Mouse (Mus musculus): Measurements from ENCODE around the gene Nup93. TPM values are rescaled to one million over a fixed set of nuclear protein-coding genes. Genes with fewer than 3 reads are reported as not detected.

Nup93 gene
- polyA plus RNA-seq, 1 experiment from 2014 or later: 28.1 TPM

GRCm38 (mm10) chr8:94172075-94172808, 42.1 kb upstream of the Nup93 start, which contains the start of gene Mt2:
Gene Mt2, plus strand, starts transcription at chr8:94172664.
- Histone ChIP-seq H3K4me2 (replicated peaks; ENCODE audit: low read depth) (peak within 1 kb of the TSS; percentile 83), H3K27me3 (ENCODE audit: control insufficient read depth, insufficient read depth, low read length) (0 out of 2 replicates have a peak, but pooled peaks cover 2% of the 10 kb centered on the region), H3K9ac (ENCODE audit: low read length) (peak within 1 kb of the TSS; percentile 51), H3K9me3 (ENCODE audit: control insufficient read depth, low read length) (no peaks in the 10 kb centered on the region), H3K27ac (replicated peaks) (peak within 1 kb of the TSS; percentile 87), H3K4me1 (replicated peaks; ENCODE audit: control insufficient read depth, insufficient read depth) (peaks cover 5% of the 10 kb centered on the region), H3K4me3 (ENCODE audit: low read depth, low read length) (peak within 1 kb of the TSS; percentile 49), H3K36me3 (ENCODE audit: control insufficient read depth, insufficient read depth, low read length) (no peaks in the 10 kb centered on the region)
- TF ChIP-seq CTCF (IDR thresholded peaks at IDR 0.05; ENCODE audit: low read depth) (no peak), EP300 (optimal IDR thresholded peaks at IDR 0.05) (no peak)
- 2% methylated on average over 54 of the region's 56 CpGs for WGBS
- ATAC-seq (ENCODE audit: low FRiP score, low TSS enrichment) (peak; percentile 92), DNase-seq (ENCODE audit: low spot score) (peak; percentile 96)

- DNase-seq (ENCODE audit: low spot score) (peak; percentile 59), ATAC-seq (ENCODE audit: low FRiP score, low TSS enrichment) (no peak; the same call in 1 of the 2 replicates)
- Histone ChIP-seq H3K36me3 (ENCODE audit: control insufficient read depth, insufficient read depth, low read length) (no peaks in the 10 kb centered on the region), H3K27ac (replicated peaks) (peak overlapping the region; percentile 87), H3K9ac (ENCODE audit: low read length) (peak overlapping the region; percentile 51), H3K9me3 (ENCODE audit: control insufficient read depth, low read length) (no peaks in the 10 kb centered on the region), H3K4me2 (replicated peaks; ENCODE audit: low read depth) (peak overlapping the region; percentile 83), H3K4me3 (ENCODE audit: low read depth, low read length) (peak overlapping the region; percentile 49), H3K4me1 (replicated peaks; ENCODE audit: control insufficient read depth, insufficient read depth) (peaks cover 5% of the 10 kb centered on the region), H3K27me3 (ENCODE audit: control insufficient read depth, insufficient read depth, low read length) (0 out of 2 replicates have a peak, but pooled peaks cover 2% of the 10 kb centered on the region)
- TF ChIP-seq CTCF (IDR thresholded peaks at IDR 0.05; ENCODE audit: low read depth) (no peak), EP300 (optimal IDR thresholded peaks at IDR 0.05) (no peak)
- 3% methylated on average over 39 of the region's 39 CpGs for WGBS
These were observed 41.3 kb upstream of the Nup93 start for GRCm38 (mm10) chr8:94172809-94173732.

- no peaks in the 10 kb centered on the region for H3K9me3 ChIP-seq (ENCODE audit: control insufficient read depth, low read length)
- peak overlapping the region; percentile 83 for H3K4me2 ChIP-seq (replicated peaks; ENCODE audit: low read depth)
- H3K9ac ChIP-seq (ENCODE audit: low read length): no peak overlapping the region
- TF ChIP-seq EP300 (optimal IDR thresholded peaks at IDR 0.05) (no peak), CTCF (IDR thresholded peaks at IDR 0.05; ENCODE audit: low read depth) (peak; percentile 43)
- H3K4me3 ChIP-seq (ENCODE audit: low read depth, low read length): peak overlapping the region; percentile 49
- 0 out of 2 replicates have a peak, but pooled peaks cover 2% of the 10 kb centered on the region for H3K27me3 ChIP-seq (ENCODE audit: control insufficient read depth, insufficient read depth, low read length)
- ATAC-seq (ENCODE audit: low FRiP score, low TSS enrichment) (no peak), DNase-seq (ENCODE audit: low spot score) (no peak)
- WGBS: 38% methylated on average over 11 of the region's 11 CpGs
- peaks cover 5% of the 10 kb centered on the region for H3K4me1 ChIP-seq (replicated peaks; ENCODE audit: control insufficient read depth, insufficient read depth)
- H3K27ac ChIP-seq (replicated peaks): no peak overlapping the region; the same call in 1 of the 2 replicates
- H3K36me3 ChIP-seq (ENCODE audit: control insufficient read depth, insufficient read depth, low read length): no peaks in the 10 kb centered on the region
These were observed 40.4 kb upstream of the Nup93 start for GRCm38 (mm10) chr8:94173848-94174403.

DNA sequence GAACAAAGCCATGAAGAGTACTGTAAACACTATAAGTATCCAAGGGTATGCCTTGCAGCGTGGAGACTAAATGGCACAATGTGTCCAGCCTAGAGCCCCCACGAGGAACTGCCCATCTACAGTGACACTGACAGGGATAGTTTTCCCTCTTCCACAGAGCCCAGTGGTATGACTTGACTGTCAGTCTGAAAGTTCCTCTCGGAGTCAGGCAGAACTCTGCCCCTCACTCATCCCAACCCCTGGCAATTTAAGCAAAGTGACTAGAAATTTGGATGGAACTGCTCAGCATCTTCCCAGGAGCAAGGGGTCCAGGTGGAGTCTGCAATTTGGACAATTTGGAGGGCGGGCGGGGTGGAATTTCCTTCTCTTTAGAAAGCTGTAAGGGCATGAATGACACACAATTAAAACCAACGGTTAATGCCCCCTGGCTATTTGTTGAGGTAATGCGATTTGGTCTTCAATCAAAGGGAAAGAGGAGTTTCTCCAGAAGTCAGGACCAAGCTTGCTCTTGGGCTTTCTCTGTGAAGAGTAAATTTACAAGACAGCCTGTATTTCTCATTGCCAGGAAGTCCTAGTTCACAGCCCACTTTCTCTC, 39.6 kb upstream of the Nup93 start:
- TF ChIP-seq EP300 (optimal IDR thresholded peaks at IDR 0.05): no peak
- peak; percentile 55 for TF ChIP-seq CTCF (IDR thresholded peaks at IDR 0.05; ENCODE audit: low read depth)
- Histone ChIP-seq H3K27ac (replicated peaks) (peak overlapping the region; percentile 24; the same call in 1 of the 2 replicates), H3K4me1 (replicated peaks; ENCODE audit: control insufficient read depth, insufficient read depth) (peaks cover 5% of the 10 kb centered on the region), H3K4me3 (ENCODE audit: low read depth, low read length) (no peak overlapping the region), H3K9me3 (ENCODE audit: control insufficient read depth, low read length) (no peaks in the 10 kb centered on the region), H3K27me3 (ENCODE audit: control insufficient read depth, insufficient read depth, low read length) (0 out of 2 replicates have a peak, but pooled peaks cover 2% of the 10 kb centered on the region), H3K36me3 (ENCODE audit: control insufficient read depth, insufficient read depth, low read length) (no peaks in the 10 kb centered on the region), H3K9ac (ENCODE audit: low read length) (no peak overlapping the region), H3K4me2 (replicated peaks; ENCODE audit: low read depth) (no peak overlapping the region)
- 39% methylated on average over 7 of the region's 7 CpGs for WGBS
- DNase-seq (ENCODE audit: low spot score) (peak; percentile 41), ATAC-seq (ENCODE audit: low FRiP score, low TSS enrichment) (no peak)

DNA sequence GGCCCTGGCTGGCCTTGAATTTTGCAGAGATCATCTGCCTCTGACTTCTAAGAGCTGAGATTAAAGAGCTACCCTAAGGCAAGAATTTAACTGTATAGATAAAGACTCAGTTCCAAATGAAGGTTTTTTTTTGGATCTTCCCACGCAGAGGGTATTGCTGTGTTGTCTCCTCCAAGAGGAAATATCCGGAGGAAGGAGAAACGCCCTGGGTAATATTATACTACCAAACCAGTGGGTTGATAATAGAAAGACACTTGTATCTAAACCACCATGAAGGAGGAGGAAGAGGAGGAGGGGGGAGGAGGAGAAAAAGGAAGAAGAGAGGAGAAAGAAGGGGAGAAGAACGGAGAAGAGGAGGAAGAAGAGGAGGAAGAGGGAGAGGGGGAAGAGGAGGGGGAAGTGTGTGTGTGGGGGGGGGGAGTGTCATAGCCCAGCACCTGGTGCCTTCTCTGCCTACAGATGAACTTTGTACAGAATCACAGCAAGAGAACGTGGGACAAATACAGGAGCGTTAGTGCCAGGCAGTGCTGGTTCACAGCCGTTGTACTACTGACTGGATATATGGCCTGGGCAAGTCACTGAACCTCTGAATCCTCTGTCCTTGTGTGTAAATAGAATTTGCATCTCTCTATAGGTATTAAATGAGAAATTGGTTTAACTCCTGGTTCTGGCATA, 36.5 kb upstream of the Nup93 start:
- H3K27ac ChIP-seq (replicated peaks): peak overlapping the region; percentile 85
- H3K4me2 ChIP-seq (replicated peaks; ENCODE audit: low read depth): peak overlapping the region; percentile 60; the same call in 1 of the 2 replicates
- H3K4me1 ChIP-seq (replicated peaks; ENCODE audit: control insufficient read depth, insufficient read depth): 0 out of 2 replicates have a peak, but pooled peaks cover 3% of the 10 kb centered on the region
- TF ChIP-seq EP300 (optimal IDR thresholded peaks at IDR 0.05): no peak
- no peak for TF ChIP-seq CTCF (IDR thresholded peaks at IDR 0.05; ENCODE audit: low read depth)
- WGBS: 69% methylated on average over 7 of the region's 7 CpGs
- H3K4me3 ChIP-seq (ENCODE audit: low read depth, low read length): no peak overlapping the region
- no peaks in the 10 kb centered on the region for H3K36me3 ChIP-seq (ENCODE audit: control insufficient read depth, insufficient read depth, low read length)
- no peak for ATAC-seq (ENCODE audit: low FRiP score, low TSS enrichment)
- H3K9me3 ChIP-seq (ENCODE audit: control insufficient read depth, low read length): no peaks in the 10 kb centered on the region
- no peak for DNase-seq (ENCODE audit: low spot score)
- H3K27me3 ChIP-seq (ENCODE audit: control insufficient read depth, insufficient read depth, low read length): no peaks in the 10 kb centered on the region; the same call in 1 of the 2 replicates
- H3K9ac ChIP-seq (ENCODE audit: low read length): no peak overlapping the region

Data from stomach, postnatal 0 days (tissue).